Mouse (Mus musculus): ENCODE data around the gene Slc25a25. TPM values are rescaled to one million over a fixed set of nuclear protein-coding genes. Genes with fewer than 3 reads are reported as not detected.

The Slc25a25 gene
- polyA plus RNA-seq, 1 experiment from 2014 or later = 21.9 TPM

- Histone ChIP-seq H3K27me3 (ENCODE audit: insufficient read depth, low read length) (no peaks in the 10 kb centered on the region), H3K36me3 (ENCODE audit: insufficient read depth, low read length) (peaks cover 45% of the 10 kb centered on the region), H3K9ac (replicated peaks; ENCODE audit: low read length) (no peak overlapping the region), H3K4me3 (ENCODE audit: low read length) (no peak overlapping the region), H3K9me3 (ENCODE audit: low read length) (no peaks in the 10 kb centered on the region), H3K4me1 (ENCODE audit: insufficient read depth, low read length) (peaks cover 6% of the 10 kb centered on the region), H3K27ac (ENCODE audit: low read length) (no peak overlapping the region), H3K4me2 (replicated peaks; ENCODE audit: low read depth, low read length) (no peak overlapping the region)
- WGBS = 93% methylated on average over 7 of the region's 7 CpGs
- ATAC-seq (ENCODE audit: low FRiP score, low TSS enrichment) = no peak
Observed at GRCm38 (mm10) chr2:32380001-32380500, 71.2 kb downstream of the Slc25a25 start.

- Histone ChIP-seq H3K4me2 (replicated peaks; ENCODE audit: low read depth, low read length) (no peak overlapping the region), H3K27ac (ENCODE audit: low read length) (no peak overlapping the region), H3K27me3 (ENCODE audit: insufficient read depth, low read length) (no peaks in the 10 kb centered on the region), H3K9ac (replicated peaks; ENCODE audit: low read length) (no peak overlapping the region), H3K4me3 (ENCODE audit: low read length) (no peak overlapping the region), H3K9me3 (ENCODE audit: low read length) (no peaks in the 10 kb centered on the region), H3K4me1 (ENCODE audit: insufficient read depth, low read length) (peaks cover 6% of the 10 kb centered on the region), H3K36me3 (ENCODE audit: insufficient read depth, low read length) (peaks cover 67% of the 10 kb centered on the region)
- WGBS = 90% methylated on average over 10 of the region's 10 CpGs
- no peak for ATAC-seq (ENCODE audit: low FRiP score, low TSS enrichment)
Observed at GRCm38 (mm10) chr2:32376963-32377362, 74.3 kb downstream of the Slc25a25 start.

- no peak overlapping the region for H3K9ac ChIP-seq (replicated peaks; ENCODE audit: low read length)
- 88% methylated on average over 13 of the region's 13 CpGs for WGBS
- ATAC-seq (ENCODE audit: low FRiP score, low TSS enrichment) = no peak
- H3K27me3 ChIP-seq (ENCODE audit: insufficient read depth, low read length) = no peaks in the 10 kb centered on the region
- H3K4me1 ChIP-seq (ENCODE audit: insufficient read depth, low read length) = no peaks in the 10 kb centered on the region
- H3K4me2 ChIP-seq (replicated peaks; ENCODE audit: low read depth, low read length) = no peak overlapping the region
- H3K4me3 ChIP-seq (ENCODE audit: low read length) = no peak overlapping the region
- peaks cover 82% of the 10 kb centered on the region for H3K36me3 ChIP-seq (ENCODE audit: insufficient read depth, low read length)
- H3K27ac ChIP-seq (ENCODE audit: low read length) = no peak overlapping the region
- H3K9me3 ChIP-seq (ENCODE audit: low read length) = no peaks in the 10 kb centered on the region
Observed at GRCm38 (mm10) chr2:32375317-32375940, 75.8 kb downstream of the Slc25a25 start.

GRCm38 (mm10) chr2:32374191-32374590, 77.1 kb downstream of the Slc25a25 start:
- Histone ChIP-seq H3K27me3 (ENCODE audit: insufficient read depth, low read length) (no peaks in the 10 kb centered on the region), H3K36me3 (ENCODE audit: insufficient read depth, low read length) (peaks cover 88% of the 10 kb centered on the region), H3K9ac (replicated peaks; ENCODE audit: low read length) (no peak overlapping the region), H3K4me1 (ENCODE audit: insufficient read depth, low read length) (no peaks in the 10 kb centered on the region), H3K4me2 (replicated peaks; ENCODE audit: low read depth, low read length) (no peak overlapping the region), H3K9me3 (ENCODE audit: low read length) (no peaks in the 10 kb centered on the region), H3K4me3 (ENCODE audit: low read length) (no peak overlapping the region), H3K27ac (ENCODE audit: low read length) (no peak overlapping the region)
- no peak for ATAC-seq (ENCODE audit: low FRiP score, low TSS enrichment)
- WGBS = 74% methylated on average over 10 of the region's 10 CpGs

- no peak overlapping the region for H3K4me3 ChIP-seq (ENCODE audit: low read length)
- no peak overlapping the region for H3K4me2 ChIP-seq (replicated peaks; ENCODE audit: low read depth, low read length)
- H3K4me1 ChIP-seq (ENCODE audit: insufficient read depth, low read length) = peaks cover 10% of the 10 kb centered on the region
- H3K27me3 ChIP-seq (ENCODE audit: insufficient read depth, low read length) = no peaks in the 10 kb centered on the region
- no peak overlapping the region for H3K9ac ChIP-seq (replicated peaks; ENCODE audit: low read length)
- H3K27ac ChIP-seq (ENCODE audit: low read length) = no peak overlapping the region
- 95% methylated on average over 5 of the region's 5 CpGs for WGBS
- peaks cover 49% of the 10 kb centered on the region for H3K36me3 ChIP-seq (ENCODE audit: insufficient read depth, low read length)
- ATAC-seq (ENCODE audit: low FRiP score, low TSS enrichment) = no peak
- no peaks in the 10 kb centered on the region for H3K9me3 ChIP-seq (ENCODE audit: low read length)
Observed at GRCm38 (mm10) chr2:32367315-32367714, 83.9 kb downstream of the Slc25a25 start.

Other genes with a start within 250 kb of the Slc25a25 start
- gene Pomt1, start 214.9 kb downstream of the Slc25a25 start, polyA plus RNA-seq (2015; fragmentation: Nextera tagmentation; extraction: Ambion mirVana) = 31.6 and 32.9 TPM in 2 replicates
- 88.5 and 92.0 TPM in 2 replicates for gene Uck1, start 191.3 kb downstream of the Slc25a25 start, polyA plus RNA-seq (2015; fragmentation: Nextera tagmentation; extraction: Ambion mirVana)
- 26.6 and 28.0 TPM in 2 replicates for gene Golga2, start 164.1 kb downstream of the Slc25a25 start, polyA plus RNA-seq (2015; fragmentation: Nextera tagmentation; extraction: Ambion mirVana)
- gene Swi5, start 163.4 kb downstream of the Slc25a25 start, polyA plus RNA-seq (2015; fragmentation: Nextera tagmentation; extraction: Ambion mirVana) = 407 and 433 TPM in 2 replicates
- gene Ciz1, start 99.1 kb downstream of the Slc25a25 start, polyA plus RNA-seq (2015; fragmentation: Nextera tagmentation; extraction: Ambion mirVana) = 54.9 and 66.7 TPM in 2 replicates
- 5.4 TPM in 2 replicates for gene Dnm1, start 98.1 kb downstream of the Slc25a25 start, polyA plus RNA-seq (2015; fragmentation: Nextera tagmentation; extraction: Ambion mirVana)
- 50.1 and 51.6 TPM in 2 replicates for gene 1110008P14Rik, start 69.5 kb downstream of the Slc25a25 start, polyA plus RNA-seq (2015; fragmentation: Nextera tagmentation; extraction: Ambion mirVana)
- gene Lcn2, start 63.2 kb downstream of the Slc25a25 start, polyA plus RNA-seq (2015; fragmentation: Nextera tagmentation; extraction: Ambion mirVana) = 9.0 and 12.7 TPM in 2 replicates
- gene Ptges2, start 55.5 kb downstream of the Slc25a25 start, polyA plus RNA-seq (2015; fragmentation: Nextera tagmentation; extraction: Ambion mirVana) = 38.3 and 39.5 TPM in 2 replicates
- 7.3 and 8.2 TPM in 2 replicates for gene Naif1, start 988 bp downstream of the Slc25a25 start, polyA plus RNA-seq (2015; fragmentation: Nextera tagmentation; extraction: Ambion mirVana)
- gene Fam102a, start 83.9 kb upstream of the Slc25a25 start, polyA plus RNA-seq (2015; fragmentation: Nextera tagmentation; extraction: Ambion mirVana) = 13.3 and 15.0 TPM in 2 replicates
- 106 and 108 TPM in 2 replicates for gene Dpm2, start 119.4 kb upstream of the Slc25a25 start, polyA plus RNA-seq (2015; fragmentation: Nextera tagmentation; extraction: Ambion mirVana)
- 2.5 and 2.6 TPM in 2 replicates for gene Pip5kl1, start 123.4 kb upstream of the Slc25a25 start, polyA plus RNA-seq (2015; fragmentation: Nextera tagmentation; extraction: Ambion mirVana)
- 0.12 and 0.16 TPM in 2 replicates for gene 9430097D07Rik, start 124.2 kb upstream of the Slc25a25 start, polyA plus RNA-seq (2015; fragmentation: Nextera tagmentation; extraction: Ambion mirVana)
- 24.7 TPM in 2 replicates for gene St6galnac4, start 135.7 kb upstream of the Slc25a25 start, polyA plus RNA-seq (2015; fragmentation: Nextera tagmentation; extraction: Ambion mirVana)
- 18.5 and 18.6 TPM in 2 replicates for gene St6galnac6, start 148.3 kb upstream of the Slc25a25 start, polyA plus RNA-seq (2015; fragmentation: Nextera tagmentation; extraction: Ambion mirVana)
- 35.7 and 39.1 TPM in 2 replicates for gene Ak1, start 170.3 kb upstream of the Slc25a25 start, polyA plus RNA-seq (2015; fragmentation: Nextera tagmentation; extraction: Ambion mirVana)
- gene Eng, start 195.2 kb upstream of the Slc25a25 start, polyA plus RNA-seq (2015; fragmentation: Nextera tagmentation; extraction: Ambion mirVana) = 93.6 and 98.7 TPM in 2 replicates